Mouse (Mus musculus) monocyte, adult 5-6 weeks (primary cell): ENCODE measurements around the gene Tnpo2. TPM values are rescaled to one million over a fixed set of nuclear protein-coding genes. Genes with fewer than 3 reads are reported as not detected.
A peak's percentile ranks its signal among the peaks of the same experiment; 100 is the strongest.

Experiments used
- ATAC-seq: fragments of 153-309, 156-312 bp; replicated peaks from 2 replicates; pipeline ENCODE4 v1.8.0; 2017; ENCODE audit warnings: mild to moderate bottlenecking; ENCODE audit not compliant: low TSS enrichment, insufficient number of reproducible peaks, severe bottlenecking, poor library complexity, low FRiP score
- total RNA-seq: library from RNA; stranded (forward); fragments of 200-1000, 200-491, 200-594 nt; gene quantifications from 3 replicates; pipeline ENCODE4 v1.2.3, GENCODE M21; 2017

Tnpo2 gene
- total RNA-seq, 1 experiment from 2014 or later: 12.0 TPM

DNA sequence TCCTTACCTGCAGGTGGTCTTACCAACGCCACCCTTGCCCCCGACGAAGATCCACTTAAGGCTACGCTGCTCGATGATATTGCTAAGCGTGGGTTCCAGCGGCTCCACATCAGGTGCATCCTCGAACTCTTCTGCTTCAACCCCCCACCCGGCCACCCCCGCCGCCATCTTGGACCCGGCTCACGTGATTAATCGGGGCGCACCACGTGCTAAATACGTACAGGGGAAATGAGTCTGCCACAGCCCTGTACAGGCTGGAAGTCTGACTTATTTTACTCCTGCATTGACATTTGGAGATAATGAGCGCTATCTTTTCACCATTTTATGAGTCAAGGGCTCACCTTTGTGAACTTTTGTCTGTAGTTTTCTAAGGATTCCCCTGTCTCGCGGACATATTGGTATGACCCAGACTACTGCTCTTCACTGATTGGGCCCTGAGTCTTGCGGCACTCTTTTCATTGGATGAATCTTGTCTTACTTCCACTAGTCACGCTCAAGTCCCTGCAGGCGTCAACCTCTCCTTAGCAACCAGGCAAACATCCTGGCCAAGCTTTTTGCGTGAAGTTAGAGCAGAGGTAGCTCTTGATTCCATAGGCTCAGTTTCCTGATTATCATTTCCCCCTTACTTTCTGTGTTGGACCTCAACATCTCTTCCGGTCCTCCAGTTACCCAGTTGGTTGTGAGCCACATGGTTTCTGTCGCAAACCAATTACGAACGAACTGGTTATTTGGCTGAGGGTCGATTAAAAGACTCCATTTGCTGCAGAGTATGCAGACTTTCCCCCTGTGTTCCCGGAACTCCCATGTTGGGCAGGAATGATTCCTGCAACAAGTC lies 11.4 kb upstream of the Tnpo2 start, which contains the start of gene Asna1:
Gene Asna1, minus strand, starts transcription at position 184 of the 835 bp plus-strand sequence.
- ATAC-seq: peak; percentile 86

DNA sequence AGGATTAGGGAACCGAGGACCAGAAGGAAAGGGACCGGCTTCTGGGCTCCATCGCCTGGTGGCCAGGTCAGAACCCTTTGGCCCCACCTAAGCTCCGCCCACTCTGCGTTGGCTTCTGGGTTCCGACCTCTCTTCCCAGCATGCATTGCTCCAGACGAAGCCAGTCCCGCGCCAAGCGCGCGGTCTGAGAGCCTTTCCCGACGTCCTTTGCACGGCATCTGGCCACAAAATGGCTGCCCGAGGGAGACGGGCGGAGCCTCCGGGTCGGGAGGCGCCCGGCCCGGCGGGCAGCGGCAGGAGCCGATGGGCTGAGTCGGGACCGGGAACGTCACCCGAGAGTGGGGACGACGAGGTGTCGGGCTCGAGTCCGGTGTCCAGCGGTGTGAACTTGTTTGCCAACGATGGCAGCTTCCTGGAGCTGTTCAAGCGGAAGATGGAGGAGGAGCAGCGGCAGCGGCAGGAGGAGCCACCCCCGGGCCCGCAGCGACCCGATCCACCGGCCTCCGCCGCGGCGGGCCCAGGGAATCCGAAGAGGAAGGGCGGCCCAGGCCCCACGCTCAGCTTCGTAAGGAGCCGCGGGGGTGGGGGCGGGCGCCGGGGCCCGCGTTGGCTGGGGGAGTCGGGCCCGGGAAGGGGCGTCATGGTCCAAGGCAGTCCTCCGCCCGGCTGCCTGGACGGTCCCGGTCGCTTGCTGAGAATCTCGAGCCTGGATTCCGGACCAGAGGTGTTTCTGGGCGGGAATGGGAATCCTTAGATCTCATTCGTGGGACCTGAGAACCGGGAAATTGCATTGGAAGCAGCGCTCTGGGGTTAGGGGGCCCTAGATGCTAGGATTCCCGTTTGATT lies 9.8 kb upstream of the Tnpo2 start, which contains the start of gene Trir:
Gene Trir, plus strand, starts transcription at position 154 of the 846 bp plus-strand sequence.
- ATAC-seq: peak; percentile 88

DNA sequence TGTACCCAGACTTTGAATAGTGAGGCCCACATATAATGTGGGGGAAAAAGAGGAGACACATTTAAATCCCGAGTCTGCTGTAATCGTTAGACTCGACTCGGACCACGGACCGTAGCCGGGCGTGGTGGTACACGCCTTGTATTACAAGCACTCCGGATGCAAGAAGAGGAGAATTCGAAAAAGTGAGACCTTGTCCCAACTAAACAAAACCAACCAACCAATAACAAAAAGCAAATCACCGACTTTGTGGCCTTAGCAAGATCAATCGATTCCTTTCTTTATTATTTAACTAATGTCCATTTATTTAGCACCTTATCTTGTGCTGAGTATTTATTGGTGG lies 9.2 kb upstream of the Tnpo2 start:
- no peak for ATAC-seq

DNA sequence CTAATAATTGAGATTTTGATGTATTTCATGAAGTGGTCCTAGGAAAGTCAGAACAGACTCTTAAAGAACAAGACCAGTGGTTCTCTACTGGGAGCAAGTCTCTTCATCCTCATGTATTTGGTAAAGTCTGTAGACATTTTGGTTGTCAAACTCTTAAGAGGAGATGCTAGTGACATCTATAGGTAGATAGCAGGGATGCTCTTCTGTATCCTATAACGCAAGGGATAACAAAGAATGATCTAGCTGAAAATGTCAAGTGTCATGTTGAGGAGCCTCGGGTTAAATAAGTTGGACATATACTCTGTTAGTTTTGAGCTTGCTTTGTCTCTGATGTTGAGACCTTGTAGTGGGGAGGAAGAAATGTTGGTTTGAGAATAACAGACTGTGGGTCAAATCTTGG lies 8.8 kb upstream of the Tnpo2 start:
- ATAC-seq: no peak

DNA sequence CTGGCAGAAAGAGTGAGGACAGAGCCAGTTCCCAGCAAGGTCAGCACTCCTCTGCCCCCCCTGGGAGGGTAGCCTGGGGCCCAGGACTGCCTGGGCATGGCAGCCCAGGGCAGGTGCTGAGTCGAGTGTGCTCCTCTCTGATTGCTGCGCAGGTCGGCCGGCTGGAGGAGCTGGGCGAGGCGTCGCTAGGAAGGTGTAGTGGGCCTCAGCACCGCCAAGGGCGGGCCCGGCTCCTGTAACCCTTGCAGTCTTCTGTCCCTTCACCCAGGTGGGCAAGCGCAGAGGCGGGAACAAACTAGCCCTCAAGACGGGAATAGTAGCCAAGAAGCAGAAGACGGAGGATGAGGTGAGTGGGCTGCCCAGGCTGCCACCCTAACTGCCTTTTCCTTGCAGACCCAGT lies 7.4 kb upstream of the Tnpo2 start:
- ATAC-seq: no peak

DNA sequence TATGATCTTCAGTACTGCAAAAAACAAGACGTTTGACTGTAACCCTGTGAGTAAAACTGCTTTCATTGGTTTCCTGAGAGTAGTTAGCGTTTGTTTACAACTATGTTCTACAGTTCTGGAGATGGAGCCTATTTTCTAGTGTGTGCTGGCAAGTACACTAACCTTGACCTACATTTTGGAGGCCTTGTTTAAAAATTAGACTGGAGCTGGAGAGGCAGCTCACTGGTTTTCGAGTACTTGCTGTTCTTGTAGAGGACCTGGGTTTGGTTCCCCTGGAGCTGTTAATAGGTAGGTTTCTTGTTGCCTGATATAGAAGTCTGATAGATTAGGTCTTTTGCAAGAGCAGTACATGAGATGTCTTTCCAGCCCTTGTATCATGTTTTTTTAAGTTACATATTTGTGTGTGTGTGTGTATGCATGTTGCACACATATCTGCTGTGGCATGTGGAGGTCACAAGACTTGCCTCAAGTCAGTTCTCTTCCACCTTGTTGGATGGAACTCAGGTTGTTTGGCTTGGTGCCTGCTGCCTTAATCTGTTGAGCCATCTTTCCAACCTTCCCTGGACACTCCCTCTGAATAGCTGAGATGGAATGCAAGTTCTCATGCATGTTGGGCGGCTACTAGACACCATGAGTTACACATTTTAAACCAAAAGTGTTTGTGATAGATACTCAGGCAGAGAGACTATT lies 3.9 kb upstream of the Tnpo2 start:
- ATAC-seq: no peak

DNA sequence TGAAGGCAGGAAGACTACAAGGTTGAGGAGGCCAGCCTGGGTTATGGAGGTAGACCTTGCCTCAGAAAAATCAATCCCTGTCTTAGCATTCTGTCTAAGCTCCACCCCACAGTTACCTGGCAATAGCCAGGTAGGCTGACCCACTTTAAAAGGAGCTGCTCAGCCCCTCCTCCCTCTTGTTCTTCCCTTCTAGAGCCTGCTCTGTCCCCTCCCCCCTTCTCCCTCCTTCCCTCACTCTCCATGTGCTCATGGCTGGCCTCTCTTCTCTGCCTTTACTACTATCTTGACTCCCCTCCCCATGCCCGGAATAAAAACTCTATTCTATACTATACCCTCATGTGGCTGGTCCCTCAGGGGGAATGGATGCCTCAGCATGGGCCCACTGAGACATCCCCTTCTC lies 2.8 kb upstream of the Tnpo2 start:
- ATAC-seq: no peak

DNA sequence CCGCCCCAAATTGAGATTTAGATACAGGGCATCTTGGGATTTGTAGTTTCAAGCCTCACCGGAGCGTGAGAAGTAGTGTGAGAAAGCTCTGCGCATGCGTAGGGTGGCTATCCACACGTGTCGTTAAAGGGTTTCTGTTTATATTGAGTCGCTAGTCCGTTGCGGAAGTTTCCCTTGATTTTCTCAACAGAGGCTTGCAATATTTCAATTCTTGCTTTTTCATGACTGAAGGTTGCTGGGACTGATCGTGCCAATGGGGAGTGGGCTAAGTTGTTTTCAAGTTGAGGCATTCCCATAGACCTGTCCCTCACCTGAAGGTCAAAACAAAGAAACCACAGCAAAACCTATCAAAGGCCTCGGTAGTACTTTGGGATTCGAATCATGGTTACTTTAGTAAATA lies 2.0 kb upstream of the Tnpo2 start:
- peak; percentile 62; the same call in 1 of the 2 replicates for ATAC-seq

DNA sequence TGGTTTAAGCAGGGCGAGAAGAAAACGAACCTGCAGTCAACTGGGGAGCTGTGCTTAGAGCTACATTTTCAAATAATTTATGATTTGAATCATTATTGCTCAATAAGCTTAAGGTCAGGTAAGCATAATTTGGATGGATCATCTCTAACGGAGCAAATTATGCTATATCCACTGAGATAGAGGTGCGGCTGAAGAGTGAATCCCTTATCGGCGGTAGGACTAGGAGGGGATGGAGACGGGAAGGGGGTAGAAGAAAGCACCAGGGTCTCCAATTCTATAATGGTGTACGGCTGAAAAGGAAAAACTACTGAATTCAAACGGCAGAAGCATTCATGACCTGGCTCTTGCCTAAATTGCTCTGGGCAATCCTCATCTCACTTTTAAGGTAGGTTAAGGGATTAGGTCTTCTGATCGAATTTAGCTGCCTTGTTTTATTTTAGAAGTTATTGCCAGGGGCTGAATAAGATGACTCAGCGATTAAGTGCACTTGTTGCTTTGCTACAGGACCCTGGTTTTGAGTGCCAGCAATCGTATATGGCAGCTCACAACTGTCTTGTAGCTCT lies 1.5 kb upstream of the Tnpo2 start:
- ATAC-seq: no peak

DNA sequence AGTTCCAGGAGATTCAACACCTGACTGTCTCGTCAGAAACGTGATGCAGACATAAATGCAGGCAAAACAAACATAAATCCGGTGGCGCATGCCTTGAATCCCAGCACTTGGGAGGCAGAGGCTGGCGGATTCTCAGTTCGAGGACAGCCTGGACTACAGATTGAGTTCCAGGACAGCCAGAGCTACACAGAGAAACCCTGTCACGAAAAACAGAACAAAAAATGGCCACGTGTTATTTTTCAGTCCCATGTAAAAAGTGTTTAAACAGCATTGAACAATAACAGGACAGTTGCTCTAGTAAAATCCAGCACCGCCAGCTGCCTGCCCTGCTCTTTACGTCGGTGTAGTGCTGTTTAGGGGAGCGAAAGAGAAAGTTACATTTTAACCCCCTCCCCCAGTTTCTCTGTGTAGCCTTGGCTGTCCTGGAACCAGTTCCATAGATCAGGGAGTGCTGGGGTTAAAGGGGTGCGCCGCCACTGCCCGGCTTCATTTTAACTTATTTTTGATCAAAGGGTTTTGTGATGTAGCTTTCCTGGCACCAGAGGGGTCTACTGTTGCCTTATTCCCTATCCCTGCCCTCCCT lies 896 bp upstream of the Tnpo2 start:
- ATAC-seq: no peak

DNA sequence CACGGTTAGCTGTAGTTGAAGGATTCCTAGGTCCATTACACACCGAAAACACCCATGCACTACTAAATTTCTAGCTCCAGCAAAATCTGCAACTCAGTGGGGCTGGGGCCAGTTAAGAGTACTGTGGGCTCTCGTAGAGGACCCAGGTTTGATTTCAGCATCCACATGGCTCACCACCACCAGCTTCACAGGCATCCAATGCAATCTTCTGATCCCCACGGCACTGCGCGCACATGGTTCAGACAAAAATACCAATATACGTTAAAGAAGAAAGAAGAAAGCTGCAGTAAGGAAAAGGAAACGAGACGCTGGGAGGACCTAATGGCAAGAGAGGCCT lies 366 bp upstream of the Tnpo2 start:
- no peak for ATAC-seq

DNA sequence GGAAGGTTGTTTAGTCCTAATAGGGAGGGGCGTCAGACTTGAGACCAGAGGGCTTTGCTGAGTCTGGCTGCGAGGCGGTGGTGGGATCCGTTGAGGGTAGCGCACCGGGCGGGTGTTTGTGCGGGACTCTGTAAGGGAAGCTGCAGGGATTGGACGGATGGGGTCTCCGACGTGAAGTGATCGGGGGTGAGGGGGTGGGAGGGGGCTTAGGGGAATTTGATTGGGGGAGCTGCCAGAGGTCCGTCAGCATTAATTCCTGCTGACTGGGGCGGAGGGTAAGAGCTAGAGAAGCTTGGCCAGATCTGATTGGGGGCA lies 608 bp downstream of the Tnpo2 start:
- ATAC-seq: no peak

DNA sequence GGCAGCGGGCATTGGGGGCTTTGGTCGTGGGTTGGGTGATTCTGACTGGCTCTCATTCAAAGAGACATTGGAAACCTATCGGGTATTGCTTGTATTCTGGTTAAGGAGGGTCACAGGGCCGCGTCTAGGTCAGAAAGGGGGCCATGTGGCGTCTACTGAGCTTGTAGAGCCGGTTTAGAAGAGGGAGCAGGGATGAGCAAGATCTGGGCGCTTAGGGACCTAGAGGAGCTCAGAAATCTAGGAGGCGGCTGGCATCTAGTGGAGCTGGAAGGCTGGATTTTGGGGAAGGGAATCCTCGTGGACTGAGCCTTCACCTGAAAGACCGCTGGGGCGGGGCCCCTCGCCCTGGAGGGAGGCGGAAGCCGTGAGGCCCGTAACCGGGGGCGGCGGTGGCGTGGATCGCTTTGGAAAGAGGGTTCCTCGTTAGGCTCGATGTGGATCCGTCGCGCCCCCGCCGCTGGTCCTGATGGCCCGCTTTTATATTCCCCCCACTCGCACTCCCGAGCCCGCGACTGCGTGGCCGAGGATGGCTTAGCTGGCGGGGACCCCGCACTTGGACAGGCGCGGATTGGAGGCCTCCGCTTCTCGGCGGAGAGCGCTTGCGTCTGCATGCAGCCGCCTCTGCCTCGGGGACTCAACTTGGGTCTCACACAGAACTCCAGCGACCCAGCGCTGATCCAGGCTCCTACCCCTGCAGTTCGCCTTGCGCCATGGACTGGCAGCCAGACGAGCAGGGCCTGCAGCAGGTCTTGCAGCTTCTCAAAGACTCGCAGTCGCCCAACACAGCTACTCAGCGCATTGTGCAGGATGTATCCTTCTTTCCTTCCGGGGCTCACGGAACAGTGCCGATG lies 1.2 kb downstream of the Tnpo2 start:
- no peak for ATAC-seq

DNA sequence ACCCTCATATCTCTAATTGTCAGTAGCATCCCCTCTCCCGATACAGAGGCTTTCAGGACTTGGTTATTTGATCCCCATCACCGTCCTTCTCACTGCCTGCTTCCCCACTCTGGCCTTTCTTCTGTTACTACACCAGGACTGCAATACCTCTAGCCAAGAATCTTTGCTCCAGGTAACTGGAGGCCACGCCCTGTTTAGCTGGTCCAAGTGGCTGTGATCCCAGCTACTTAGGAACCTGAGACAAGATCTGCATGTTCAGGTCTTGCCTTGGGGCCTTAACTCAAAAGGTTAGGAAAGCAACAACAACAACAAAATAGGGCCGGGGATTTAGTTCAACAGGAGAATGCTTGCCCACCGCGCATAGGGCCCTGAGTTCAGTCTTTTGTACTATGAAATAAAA lies 6.9 kb downstream of the Tnpo2 start:
- no peak for ATAC-seq

DNA sequence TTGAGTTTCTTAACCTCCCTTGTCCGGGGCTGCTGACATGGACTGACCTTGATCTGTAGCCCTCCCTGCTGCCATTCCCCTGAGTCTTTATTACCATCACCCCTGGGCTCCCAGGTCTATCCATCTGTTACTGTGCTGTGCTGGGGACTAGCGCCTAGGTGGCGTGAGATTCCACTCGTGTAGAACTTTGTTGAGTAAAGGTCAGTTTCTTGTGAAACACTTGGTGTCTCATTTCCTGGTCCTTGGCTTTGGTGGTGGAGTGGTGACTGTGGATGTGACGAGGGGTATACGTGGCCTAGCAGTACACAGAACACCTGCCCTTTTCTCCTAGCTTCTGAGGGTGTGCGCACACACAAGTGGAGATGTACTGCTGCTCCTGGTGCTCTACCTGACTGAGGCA lies 20.7 kb downstream of the Tnpo2 start:
- ATAC-seq: no peak

DNA sequence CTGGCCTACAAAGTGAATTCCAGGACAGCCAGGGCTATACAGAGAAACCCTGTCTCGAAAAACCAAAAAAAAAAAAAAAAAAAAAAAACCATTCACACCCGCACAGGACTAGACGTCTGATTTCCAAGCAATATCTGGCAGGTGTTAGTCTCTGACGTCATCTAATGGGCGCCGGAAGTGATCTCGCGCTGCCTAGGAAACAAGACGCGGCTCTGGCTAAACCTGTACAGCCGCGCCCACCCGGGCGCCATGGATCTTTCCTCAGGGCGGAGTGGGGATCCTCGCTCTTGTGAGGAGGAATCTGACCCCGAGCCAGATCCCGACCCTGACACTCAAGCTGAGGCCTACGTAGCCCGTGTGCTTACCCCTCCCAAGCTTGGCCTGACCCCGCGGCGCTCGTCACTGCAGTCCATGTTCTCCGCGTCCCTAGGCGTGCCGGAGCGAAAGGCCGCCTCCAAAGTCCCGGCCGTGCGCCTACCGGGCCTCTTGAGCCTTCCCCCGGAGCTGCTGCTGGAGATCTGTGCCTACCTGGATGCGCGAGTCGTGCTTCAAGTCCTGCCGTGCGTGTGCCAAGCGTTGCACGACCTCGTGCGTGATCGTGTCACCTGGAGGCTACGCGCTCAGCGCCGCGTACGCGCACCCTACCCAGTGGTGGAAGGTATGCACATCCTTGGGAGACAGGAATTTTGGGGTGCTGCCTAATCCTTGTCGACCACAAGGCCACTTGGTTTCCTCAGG lies 23.3 kb downstream of the Tnpo2 start, which contains the start of gene Fbxw9:
Gene Fbxw9, plus strand, starts transcription at position 177 of the 738 bp plus-strand sequence.
- ATAC-seq: peak; percentile 91

DNA sequence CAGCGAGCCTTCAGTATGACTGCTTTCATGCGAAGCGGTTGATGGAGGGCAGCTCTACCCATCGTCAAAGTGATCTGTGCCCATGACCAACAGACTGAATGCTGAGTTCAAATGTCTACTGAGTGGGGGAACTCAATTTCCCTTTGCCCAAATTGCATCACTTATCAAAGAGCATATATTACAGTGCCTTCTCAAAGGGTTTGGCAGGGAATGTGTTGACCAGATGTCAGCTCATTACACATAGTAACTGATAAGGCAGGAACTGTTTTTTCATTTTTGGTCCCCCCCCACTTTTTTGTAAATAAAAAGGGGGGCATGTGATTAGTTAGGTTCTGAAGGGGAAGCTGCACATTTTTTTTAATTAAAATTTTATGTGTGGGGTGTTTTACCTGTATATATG lies 25.9 kb downstream of the Tnpo2 start:
- no peak for ATAC-seq
